Mouse (Mus musculus): ENCODE data around the gene Map4k2. TPM values are rescaled to one million over a fixed set of nuclear protein-coding genes. Genes with fewer than 3 reads are reported as not detected.

Gene Map4k2
- polyA plus RNA-seq, 1 experiment: 10.2 TPM

GRCm38 (mm10) chr19:6299450-6300267 is 41.3 kb upstream of the Map4k2 start:
- H3ac ChIP-seq (ENCODE audit: control insufficient read depth, insufficient read length, low read depth): no peak overlapping the region
- H3K27me3 ChIP-seq (ENCODE audit: control insufficient read depth, insufficient read depth, insufficient read length): no peaks in the 10 kb centered on the region
- TF ChIP-seq CEBPB (IDR thresholded peaks at IDR 0.05; ENCODE audit: low read depth) (no peak), MAX (IDR thresholded peaks at IDR 0.05) (no peak), FOSL1 (IDR thresholded peaks at IDR 0.05; ENCODE audit: insufficient read depth, low read length, poor library complexity, severe bottlenecking) (no peak), CTCF (IDR thresholded peaks at IDR 0.05; ENCODE audit: control insufficient read depth, insufficient read depth, insufficient read length) (no peak)
- H3K36me3 ChIP-seq (ENCODE audit: control insufficient read depth, insufficient read depth): peaks cover 44% of the 10 kb centered on the region
- H3K4me3 ChIP-seq (ENCODE audit: insufficient read depth, poor library complexity, severe bottlenecking): no peak overlapping the region
- peaks cover 5% of the 10 kb centered on the region for H3K79me3 ChIP-seq (ENCODE audit: low read depth)
- H3K79me2 ChIP-seq (ENCODE audit: control insufficient read depth, insufficient read depth): peaks cover 30% of the 10 kb centered on the region

GRCm38 (mm10) chr19:6300402-6300841 is 40.5 kb upstream of the Map4k2 start:
- Histone ChIP-seq H3K36me3 (ENCODE audit: control insufficient read depth, insufficient read depth) (peaks cover 36% of the 10 kb centered on the region), H3ac (ENCODE audit: control insufficient read depth, insufficient read length, low read depth) (no peak overlapping the region), H3K79me2 (ENCODE audit: control insufficient read depth, insufficient read depth) (peaks cover 23% of the 10 kb centered on the region), H3K79me3 (ENCODE audit: low read depth) (peaks cover 5% of the 10 kb centered on the region), H3K27me3 (ENCODE audit: control insufficient read depth, insufficient read depth, insufficient read length) (no peaks in the 10 kb centered on the region), H3K4me3 (ENCODE audit: insufficient read depth, poor library complexity, severe bottlenecking) (no peak overlapping the region)
- no peak for TF ChIP-seq MAX (IDR thresholded peaks at IDR 0.05)
- no peak for TF ChIP-seq CEBPB (IDR thresholded peaks at IDR 0.05; ENCODE audit: low read depth)
- TF ChIP-seq FOSL1 (IDR thresholded peaks at IDR 0.05; ENCODE audit: insufficient read depth, low read length, poor library complexity, severe bottlenecking): no peak
- no peak for TF ChIP-seq CTCF (IDR thresholded peaks at IDR 0.05; ENCODE audit: control insufficient read depth, insufficient read depth, insufficient read length)
- TF ChIP-seq MYOG (IDR thresholded peaks at IDR 0.05; ENCODE audit: control insufficient read depth, extremely low read depth, insufficient read length): no peak
- no peak for TF ChIP-seq USF1 (IDR thresholded peaks at IDR 0.05; ENCODE audit: low read depth)
- TF ChIP-seq MYOD1 (IDR thresholded peaks at IDR 0.05; ENCODE audit: control insufficient read depth, insufficient read length, low read depth): no peak

- Histone ChIP-seq H3ac (ENCODE audit: control insufficient read depth, insufficient read length, low read depth) (no peak overlapping the region), H3K27me3 (ENCODE audit: control insufficient read depth, insufficient read depth, insufficient read length) (no peaks in the 10 kb centered on the region), H3K79me2 (ENCODE audit: control insufficient read depth, insufficient read depth) (peaks cover 14% of the 10 kb centered on the region), H3K79me3 (ENCODE audit: low read depth) (peaks cover 5% of the 10 kb centered on the region), H3K4me3 (ENCODE audit: insufficient read depth, poor library complexity, severe bottlenecking) (no peak overlapping the region), H3K36me3 (ENCODE audit: control insufficient read depth, insufficient read depth) (peaks cover 27% of the 10 kb centered on the region)
- TF ChIP-seq MYOD1 (IDR thresholded peaks at IDR 0.05; ENCODE audit: control insufficient read depth, insufficient read length, low read depth): no peak
- TF ChIP-seq CEBPB (IDR thresholded peaks at IDR 0.05; ENCODE audit: low read depth): no peak
- TF ChIP-seq FOSL1 (IDR thresholded peaks at IDR 0.05; ENCODE audit: insufficient read depth, low read length, poor library complexity, severe bottlenecking): no peak
- no peak for TF ChIP-seq MYOG (IDR thresholded peaks at IDR 0.05; ENCODE audit: control insufficient read depth, extremely low read depth, insufficient read length)
- TF ChIP-seq USF1 (IDR thresholded peaks at IDR 0.05; ENCODE audit: low read depth): no peak
- no peak for TF ChIP-seq MAX (IDR thresholded peaks at IDR 0.05)
- TF ChIP-seq CTCF (IDR thresholded peaks at IDR 0.05; ENCODE audit: control insufficient read depth, insufficient read depth, insufficient read length): no peak
Observed at GRCm38 (mm10) chr19:6302114-6302513, 38.8 kb upstream of the Map4k2 start.

- peaks cover 5% of the 10 kb centered on the region for H3K79me3 ChIP-seq (ENCODE audit: low read depth)
- peaks cover 27% of the 10 kb centered on the region for H3K36me3 ChIP-seq (ENCODE audit: control insufficient read depth, insufficient read depth)
- H3K79me2 ChIP-seq (ENCODE audit: control insufficient read depth, insufficient read depth): peaks cover 14% of the 10 kb centered on the region
- H3ac ChIP-seq (ENCODE audit: control insufficient read depth, insufficient read length, low read depth): no peak overlapping the region
- no peak overlapping the region for H3K4me3 ChIP-seq (ENCODE audit: insufficient read depth, poor library complexity, severe bottlenecking)
- no peaks in the 10 kb centered on the region for H3K27me3 ChIP-seq (ENCODE audit: control insufficient read depth, insufficient read depth, insufficient read length)
- TF ChIP-seq CEBPB (IDR thresholded peaks at IDR 0.05; ENCODE audit: low read depth): no peak
- no peak for TF ChIP-seq USF1 (IDR thresholded peaks at IDR 0.05; ENCODE audit: low read depth)
- no peak for TF ChIP-seq FOSL1 (IDR thresholded peaks at IDR 0.05; ENCODE audit: insufficient read depth, low read length, poor library complexity, severe bottlenecking)
- TF ChIP-seq CTCF (IDR thresholded peaks at IDR 0.05; ENCODE audit: control insufficient read depth, insufficient read depth, insufficient read length): no peak
Observed at GRCm38 (mm10) chr19:6302522-6302921, 38.4 kb upstream of the Map4k2 start.

- H3ac ChIP-seq (ENCODE audit: control insufficient read depth, insufficient read length, low read depth): no peak overlapping the region
Observed at GRCm38 (mm10) chr19:6303831-6304230, 37.1 kb upstream of the Map4k2 start.

More at GRCm38 (mm10) chr19:6303831-6304230, 37.1 kb upstream of the Map4k2 start:
- Histone ChIP-seq H3K36me3 (ENCODE audit: control insufficient read depth, insufficient read depth) (peaks cover 16% of the 10 kb centered on the region), H3K4me3 (ENCODE audit: insufficient read depth, poor library complexity, severe bottlenecking) (no peak overlapping the region), H3K79me3 (ENCODE audit: low read depth) (no peaks in the 10 kb centered on the region), H3K79me2 (ENCODE audit: control insufficient read depth, insufficient read depth) (peaks cover 4% of the 10 kb centered on the region), H3K27me3 (ENCODE audit: control insufficient read depth, insufficient read depth, insufficient read length) (no peaks in the 10 kb centered on the region)
- no peak for TF ChIP-seq MYOD1 (IDR thresholded peaks at IDR 0.05; ENCODE audit: control insufficient read depth, insufficient read length, low read depth)
- no peak for TF ChIP-seq MAX (IDR thresholded peaks at IDR 0.05)
- no peak for TF ChIP-seq CEBPB (IDR thresholded peaks at IDR 0.05; ENCODE audit: low read depth)
- TF ChIP-seq FOSL1 (IDR thresholded peaks at IDR 0.05; ENCODE audit: insufficient read depth, low read length, poor library complexity, severe bottlenecking): no peak
- no peak for TF ChIP-seq MYOG (IDR thresholded peaks at IDR 0.05; ENCODE audit: control insufficient read depth, extremely low read depth, insufficient read length)
- no peak for TF ChIP-seq USF1 (IDR thresholded peaks at IDR 0.05; ENCODE audit: low read depth)
- TF ChIP-seq CTCF (IDR thresholded peaks at IDR 0.05; ENCODE audit: control insufficient read depth, insufficient read depth, insufficient read length): no peak

Measured in C2C12 (cell line).